Mouse (Mus musculus) lung, adult 2 months (tissue): Measurements from ENCODE around the gene Hemgn. TPM values are rescaled to one million over a fixed set of nuclear protein-coding genes. Genes with fewer than 3 reads are reported as not detected.

ENCODE experiments used
- DNase-seq: peaks from one replicate; pipeline ENCODE4 v3.0.0; 2022
- H3K4me1 ChIP-seq: fragments of 200-500 bp; 2 replicates; pipeline ENCODE4 v1.6.1; 2011; ENCODE audit warnings: low read length; ENCODE audit not compliant: control insufficient read depth, insufficient read depth
- H3K4me3 ChIP-seq: fragments of 200-500 bp; replicated peaks from 2 replicates; pipeline ENCODE3; 2011; ENCODE audit warnings: low read depth, mild to moderate bottlenecking, control low read depth, low read length; ENCODE audit errors: extremely low read depth
- CTCF ChIP-seq: fragments of 200-500 bp; IDR thresholded peaks from 2 replicates; pipeline ENCODE4 v1.5.1; 2011; ENCODE audit warnings: mild to moderate bottlenecking, low read length, control low read depth; ENCODE audit not compliant: insufficient read depth
- POLR2A ChIP-seq: fragments of 200-500 bp; IDR thresholded peaks from 2 replicates; pipeline ENCODE4 v1.6.1; 2011; ENCODE audit warnings: low read depth, mild to moderate bottlenecking, control low read depth, low read length, borderline replicate concordance; ENCODE audit errors: extremely low read depth
- WGBS: fragments of 180-500 bp; shearing (Covaris S2); methylation state at CpG from one replicate; pipeline ENCODE4 v1.1.7; 2018; 5-methylcytosine and 5-hydroxymethylcytosine counted together
- polyA plus RNA-seq: library from polyadenylated mRNA; depleted of rRNA; stranded (reverse); fragments of >200 nt; gene quantifications from 2 replicates; pipeline ENCODE4 v1.2.3, GENCODE M21; 2012

The Hemgn gene
- polyA plus RNA-seq, 1 experiment: not detected

- no peak for TF ChIP-seq CTCF
- TF ChIP-seq POLR2A: no peak
- no peak overlapping the region for H3K4me3 ChIP-seq
- peaks cover 3% of the 10 kb centered on the region; the same call in 1 of the 2 replicates for H3K4me1 ChIP-seq
- 13% methylated on average over 12 of the region's 12 CpGs for WGBS
- DNase-seq: no peak
Observed at GRCm38 (mm10) chr4:46367487-46367959, 45.8 kb downstream of the Hemgn start.

GRCm38 (mm10) chr4:46364360-46364759 lies 48.9 kb downstream of the Hemgn start:
- H3K4me1 ChIP-seq: no peaks in the 10 kb centered on the region
- 81% methylated on average over 2 of the region's 2 CpGs for WGBS

GRCm38 (mm10) chr4:46361258-46361657 lies 52.0 kb downstream of the Hemgn start:
- Histone ChIP-seq H3K4me3 (no peak overlapping the region), H3K4me1 (no peaks in the 10 kb centered on the region)
- TF ChIP-seq POLR2A: no peak
- no peak for TF ChIP-seq CTCF
- DNase-seq: no peak
- 44% methylated on average over 5 of the region's 5 CpGs for WGBS

More at GRCm38 (mm10) chr4:46364360-46364759, 48.9 kb downstream of the Hemgn start:
- H3K4me3 ChIP-seq: no peak overlapping the region
- TF ChIP-seq CTCF (no peak), POLR2A (no peak)
- DNase-seq: no peak

- Histone ChIP-seq H3K4me3 (no peak overlapping the region), H3K4me1 (no peaks in the 10 kb centered on the region)
- 62% methylated on average over 12 of the region's 12 CpGs for WGBS
- TF ChIP-seq POLR2A: no peak
- TF ChIP-seq CTCF: no peak
- no peak for DNase-seq
Observed at GRCm38 (mm10) chr4:46359539-46360253, 53.6 kb downstream of the Hemgn start.

GRCm38 (mm10) chr4:46356351-46357133 lies 56.8 kb downstream of the Hemgn start:
- peak; percentile 55 for DNase-seq
- 47% methylated on average over 12 of the region's 12 CpGs for WGBS
- TF ChIP-seq POLR2A (no peak), CTCF (peak; percentile 67)

GRCm38 (mm10) chr4:46353045-46353444 lies 60.3 kb downstream of the Hemgn start:
- no peak for DNase-seq
- no peak overlapping the region for H3K4me3 ChIP-seq
- 24% methylated on average over 10 of the region's 10 CpGs for WGBS
- H3K4me1 ChIP-seq: no peaks in the 10 kb centered on the region
- no peak for TF ChIP-seq CTCF
- no peak for TF ChIP-seq POLR2A

More at GRCm38 (mm10) chr4:46356351-46357133, 56.8 kb downstream of the Hemgn start:
- Histone ChIP-seq H3K4me3 (no peak overlapping the region), H3K4me1 (no peaks in the 10 kb centered on the region)

- Histone ChIP-seq H3K4me1 (no peaks in the 10 kb centered on the region), H3K4me3 (no peak overlapping the region)
- WGBS: 50% methylated on average over 5 of the region's 5 CpGs
- TF ChIP-seq POLR2A (no peak), CTCF (no peak)
- no peak for DNase-seq
Observed at GRCm38 (mm10) chr4:46349530-46349929, 63.8 kb downstream of the Hemgn start.

- H3K4me1 ChIP-seq: peaks cover 3% of the 10 kb centered on the region
- no peak for DNase-seq
- WGBS: 25% methylated on average over 9 of the region's 9 CpGs
- TF ChIP-seq CTCF: no peak
- TF ChIP-seq POLR2A: no peak
- no peak overlapping the region for H3K4me3 ChIP-seq
Observed at GRCm38 (mm10) chr4:46348897-46349296, 64.4 kb downstream of the Hemgn start.

- 6% methylated on average over 41 of the region's 41 CpGs for WGBS
- H3K4me1 ChIP-seq: peaks cover 3% of the 10 kb centered on the region
- no peak overlapping the region for H3K4me3 ChIP-seq
- no peak for DNase-seq
- TF ChIP-seq CTCF (no peak), POLR2A (no peak)
Observed at GRCm38 (mm10) chr4:46347580-46348515, 65.5 kb downstream of the Hemgn start.
